Mouse (Mus musculus) testis, adult 2 months (tissue): ENCODE measurements around the gene Hoxd3.

ENCODE experiments used
- CTCF ChIP-seq: fragments of 200-500 bp; IDR thresholded peaks from 2 replicates; pipeline ENCODE4 v1.5.1; 2012; ENCODE audit warnings: low read depth, mild to moderate bottlenecking, inconsistent platforms, low read length, moderate library complexity; ENCODE audit not compliant: control insufficient read depth, insufficient read depth, insufficient replicate concordance
- POLR2A ChIP-seq: fragments of 200-500 bp; IDR thresholded peaks from 2 replicates; pipeline ENCODE4 v1.6.1; 2012; ENCODE audit warnings: low read depth, mild to moderate bottlenecking, inconsistent platforms, low read length, moderate library complexity; ENCODE audit not compliant: control insufficient read depth

DNA sequence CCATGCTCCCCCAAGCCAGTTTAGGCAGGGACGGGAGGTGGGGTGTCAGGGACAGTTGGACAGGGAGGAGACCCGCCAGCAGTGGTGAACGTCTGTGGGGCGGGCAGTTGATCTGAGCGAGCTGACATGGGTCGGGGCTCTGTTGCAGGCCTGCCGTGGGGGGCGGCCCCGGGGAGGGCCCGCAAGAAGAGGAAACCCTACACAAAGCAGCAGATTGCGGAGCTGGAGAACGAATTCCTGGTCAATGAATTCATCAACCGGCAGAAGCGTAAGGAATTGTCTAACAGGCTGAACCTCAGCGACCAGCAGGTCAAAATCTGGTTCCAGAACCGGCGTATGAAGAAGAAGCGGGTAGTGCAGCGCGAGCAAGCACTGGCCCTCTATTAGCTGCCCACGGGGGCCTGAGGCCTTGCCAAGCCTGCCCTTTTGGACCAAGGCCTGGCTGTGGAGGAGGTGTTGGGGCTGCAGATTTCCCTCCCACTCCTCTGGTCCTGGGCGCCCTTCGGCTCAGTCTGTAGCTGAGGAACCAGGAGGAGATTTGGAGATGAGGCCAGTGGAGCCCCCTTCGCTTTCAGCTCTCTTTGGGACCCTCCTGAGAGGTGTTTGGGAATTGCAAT, 36.0 kb upstream of the Hoxd3 start:
- TF ChIP-seq CTCF (no peak), POLR2A (no peak)
